Mouse (Mus musculus): ENCODE measurements around the gene Gm36864. TPM values are rescaled to one million over a fixed set of nuclear protein-coding genes. Genes with fewer than 3 reads are reported as not detected.
"Not testable (repeated sequence)": the region's sequence is repeated elsewhere in the genome, so short reads cannot be mapped to it uniquely, and the experiment has no call there.

The Gm36864 gene
- polyA plus RNA-seq, 1 experiment from 2014 or later = not detected

DNA sequence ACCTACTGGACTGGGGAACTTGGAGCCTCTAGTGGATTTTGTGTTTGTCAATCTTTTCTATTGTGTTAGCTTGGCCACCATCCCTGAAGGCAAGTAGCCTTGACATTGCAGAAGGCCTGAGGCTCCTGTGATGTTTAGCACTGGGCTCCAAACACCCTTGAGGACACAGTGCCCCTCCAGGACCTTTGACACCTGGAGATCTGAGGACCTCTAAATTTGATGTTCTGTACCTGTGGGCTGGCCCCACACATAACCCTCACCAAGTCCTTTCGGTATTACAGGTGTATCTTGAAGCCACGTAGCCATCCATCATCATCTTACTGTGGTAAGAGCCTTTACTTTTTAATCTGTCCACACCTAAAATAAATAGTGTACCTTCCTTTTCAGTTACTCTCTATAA, 12.0 kb downstream of the Gm36864 start:
- peak overlapping the region; percentile 75 for H3K4me2 ChIP-seq (ENCODE audit: low read depth)
- H3K9ac ChIP-seq (ENCODE audit: low read length) = no peak overlapping the region; the same call in 1 of the 2 replicates
- peak overlapping the region; percentile 90 for H3K4me3 ChIP-seq (ENCODE audit: low read depth, low read length)
- DNase-seq (ENCODE audit: low spot score) (no peak), ATAC-seq (ENCODE audit: insufficient read depth, low FRiP score, low TSS enrichment) (no peak)
- WGBS = 94% methylated on average over 2 of the region's 2 CpGs
- H3K9me3 ChIP-seq (ENCODE audit: control insufficient read depth, low read length) = no peaks in the 10 kb centered on the region
- peaks cover 23% of the 10 kb centered on the region for H3K36me3 ChIP-seq (ENCODE audit: control insufficient read depth, insufficient read depth, low read length)
- H3K4me1 ChIP-seq (ENCODE audit: control insufficient read depth, insufficient read depth, low read length) = peaks cover 10% of the 10 kb centered on the region
- no peaks in the 10 kb centered on the region for H3K27me3 ChIP-seq (ENCODE audit: control insufficient read depth, insufficient read depth, low read length)
- H3K27ac ChIP-seq (ENCODE audit: low read depth, low read length) = no peak overlapping the region

DNA sequence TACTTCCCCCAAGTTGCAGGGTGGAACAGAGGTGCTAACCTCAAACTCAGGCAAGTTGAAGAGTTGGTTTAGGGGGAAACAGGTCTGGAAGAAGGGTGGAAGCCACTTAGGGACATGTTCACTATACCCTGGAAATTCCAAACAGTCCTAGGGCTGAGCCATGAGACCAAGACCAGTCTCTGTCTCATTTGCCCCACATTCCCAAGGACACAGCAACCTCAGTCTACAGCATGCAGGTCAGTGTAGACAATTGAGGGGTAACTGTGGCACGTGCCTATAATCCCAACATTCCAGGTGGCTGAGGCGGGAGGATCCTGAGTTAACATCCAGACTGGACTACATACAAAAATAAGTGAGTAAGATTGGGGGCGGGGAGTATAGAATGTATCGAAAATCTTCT, 13.3 kb downstream of the Gm36864 start:
- ATAC-seq (ENCODE audit: insufficient read depth, low FRiP score, low TSS enrichment) (no peak), DNase-seq (ENCODE audit: low spot score) (no peak)
- H3K36me3 ChIP-seq (ENCODE audit: control insufficient read depth, insufficient read depth, low read length) = peaks cover 24% of the 10 kb centered on the region
- no peak overlapping the region for H3K4me3 ChIP-seq (ENCODE audit: low read depth, low read length)
- 94% methylated on average over 4 of the region's 4 CpGs for WGBS
- H3K4me2 ChIP-seq (ENCODE audit: low read depth) = no peak overlapping the region
- no peaks in the 10 kb centered on the region for H3K9me3 ChIP-seq (ENCODE audit: control insufficient read depth, low read length)
- H3K27ac ChIP-seq (ENCODE audit: low read depth, low read length) = no peak overlapping the region
- H3K4me1 ChIP-seq (ENCODE audit: control insufficient read depth, insufficient read depth, low read length) = peaks cover 10% of the 10 kb centered on the region
- no peaks in the 10 kb centered on the region for H3K27me3 ChIP-seq (ENCODE audit: control insufficient read depth, insufficient read depth, low read length)
- no peak overlapping the region for H3K9ac ChIP-seq (ENCODE audit: low read length)

DNA sequence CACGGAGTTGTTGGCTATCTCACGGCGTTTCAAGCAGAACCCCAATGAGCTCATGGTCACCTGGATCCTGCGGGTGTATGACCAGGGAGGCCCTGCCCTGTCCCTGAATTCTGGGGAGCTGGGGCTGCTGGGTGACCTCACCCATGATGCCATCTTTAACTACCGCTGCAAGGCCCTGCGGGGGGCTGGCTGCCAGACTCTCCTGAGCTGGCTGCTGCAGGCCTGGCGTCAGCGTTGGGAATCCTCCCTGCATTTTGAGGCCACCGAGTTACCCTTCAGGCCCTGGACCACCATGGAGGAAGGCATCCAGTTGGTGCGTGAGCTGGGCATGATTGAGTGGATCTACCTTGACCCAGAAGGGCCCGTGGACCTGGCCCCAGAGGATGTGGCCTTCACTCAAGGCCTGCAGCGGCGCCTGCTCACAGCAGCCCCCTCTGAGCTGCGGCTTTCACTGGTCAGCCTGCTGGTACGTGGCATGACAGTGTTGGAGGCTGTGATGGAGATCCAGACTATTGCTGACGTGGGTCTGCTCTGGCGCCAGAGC, 14.8 kb downstream of the Gm36864 start:
- 88% methylated on average over 17 of the region's 17 CpGs for WGBS
- H3K4me3 ChIP-seq (ENCODE audit: low read depth, low read length); H3K4me2 ChIP-seq (ENCODE audit: low read depth); DNase-seq (ENCODE audit: low spot score); H3K9me3 ChIP-seq (ENCODE audit: control insufficient read depth, low read length); H3K27ac ChIP-seq (ENCODE audit: low read depth, low read length); H3K27me3 ChIP-seq (ENCODE audit: control insufficient read depth, insufficient read depth, low read length); ATAC-seq (ENCODE audit: insufficient read depth, low FRiP score, low TSS enrichment); H3K4me1 ChIP-seq (ENCODE audit: control insufficient read depth, insufficient read depth, low read length); H3K9ac ChIP-seq (ENCODE audit: low read length): not testable (repeated sequence)
- H3K36me3 ChIP-seq (ENCODE audit: control insufficient read depth, insufficient read depth, low read length) = peaks cover 24% of the 10 kb centered on the region

DNA sequence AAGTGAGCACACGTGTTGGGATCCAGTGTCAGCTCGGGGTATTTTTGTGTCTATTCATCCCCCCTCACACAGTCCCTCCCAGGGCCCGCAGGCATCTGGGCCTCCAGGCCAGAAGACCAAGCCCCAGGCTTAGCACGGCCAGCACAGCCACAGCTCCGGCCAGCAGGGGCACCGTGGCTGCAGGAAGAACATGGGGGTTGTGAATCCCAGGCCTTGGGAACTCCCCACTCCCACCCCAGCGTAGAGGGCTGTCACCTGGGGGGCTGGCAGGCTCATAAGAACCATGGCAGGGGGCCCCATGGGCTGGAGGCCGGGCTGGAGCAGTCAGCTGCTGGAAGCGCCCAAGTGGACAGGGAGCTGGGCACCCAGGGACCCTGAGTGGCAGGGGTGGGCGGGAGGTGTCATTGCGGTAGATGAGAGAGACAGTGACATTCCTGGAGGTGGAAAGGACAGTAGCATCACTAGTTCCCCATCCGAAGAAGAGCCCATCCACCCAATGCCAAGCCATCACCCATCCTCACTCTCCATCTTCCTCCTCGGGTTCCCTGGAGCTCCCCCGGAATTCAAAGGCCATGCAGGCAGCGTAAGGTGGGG, 17.1 kb downstream of the Gm36864 start:
- H3K4me3 ChIP-seq (ENCODE audit: low read depth, low read length) = no peak overlapping the region
- H3K4me1 ChIP-seq (ENCODE audit: control insufficient read depth, insufficient read depth, low read length) = peaks cover 1% of the 10 kb centered on the region
- ATAC-seq (ENCODE audit: insufficient read depth, low FRiP score, low TSS enrichment) = no peak
- 78% methylated on average over 15 of the region's 15 CpGs for WGBS
- peaks cover 22% of the 10 kb centered on the region for H3K36me3 ChIP-seq (ENCODE audit: control insufficient read depth, insufficient read depth, low read length)
- no peak overlapping the region for H3K27ac ChIP-seq (ENCODE audit: low read depth, low read length)
- no peaks in the 10 kb centered on the region for H3K27me3 ChIP-seq (ENCODE audit: control insufficient read depth, insufficient read depth, low read length)
- DNase-seq (ENCODE audit: low spot score) = no peak
- H3K9me3 ChIP-seq (ENCODE audit: control insufficient read depth, low read length) = no peaks in the 10 kb centered on the region
- no peak overlapping the region for H3K9ac ChIP-seq (ENCODE audit: low read length)
- H3K4me2 ChIP-seq (ENCODE audit: low read depth) = no peak overlapping the region

DNA sequence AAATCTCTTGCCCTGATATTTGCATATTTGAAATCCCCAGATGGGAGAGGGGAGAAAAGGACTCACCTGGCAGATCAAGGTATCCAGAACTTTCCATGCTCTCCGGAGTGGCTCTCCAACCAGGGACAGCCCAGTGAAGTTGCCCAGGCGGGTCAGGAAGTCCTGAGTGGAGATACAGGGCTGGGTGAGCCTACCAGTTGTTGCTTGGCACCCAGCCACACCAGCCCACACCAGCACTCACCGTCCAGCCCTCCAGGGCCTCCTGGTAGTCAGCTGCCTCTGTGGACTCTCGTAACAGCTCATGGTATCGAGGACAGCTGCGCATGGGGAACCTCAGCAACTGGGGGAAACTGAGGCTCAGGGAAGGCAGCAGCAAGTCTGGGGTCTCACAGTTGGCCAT, 19.0 kb downstream of the Gm36864 start:
- no peak overlapping the region for H3K9ac ChIP-seq (ENCODE audit: low read length)
- no peaks in the 10 kb centered on the region for H3K9me3 ChIP-seq (ENCODE audit: control insufficient read depth, low read length)
- ATAC-seq (ENCODE audit: insufficient read depth, low FRiP score, low TSS enrichment) (no peak), DNase-seq (ENCODE audit: low spot score) (no peak)
- no peaks in the 10 kb centered on the region for H3K27me3 ChIP-seq (ENCODE audit: control insufficient read depth, insufficient read depth, low read length)
- H3K4me3 ChIP-seq (ENCODE audit: low read depth, low read length) = no peak overlapping the region
- peaks cover 17% of the 10 kb centered on the region for H3K36me3 ChIP-seq (ENCODE audit: control insufficient read depth, insufficient read depth, low read length)
- H3K4me2 ChIP-seq (ENCODE audit: low read depth) = no peak overlapping the region
- no peak overlapping the region for H3K27ac ChIP-seq (ENCODE audit: low read depth, low read length)
- H3K4me1 ChIP-seq (ENCODE audit: control insufficient read depth, insufficient read depth, low read length) = no peaks in the 10 kb centered on the region
- 94% methylated on average over 6 of the region's 6 CpGs for WGBS

DNA sequence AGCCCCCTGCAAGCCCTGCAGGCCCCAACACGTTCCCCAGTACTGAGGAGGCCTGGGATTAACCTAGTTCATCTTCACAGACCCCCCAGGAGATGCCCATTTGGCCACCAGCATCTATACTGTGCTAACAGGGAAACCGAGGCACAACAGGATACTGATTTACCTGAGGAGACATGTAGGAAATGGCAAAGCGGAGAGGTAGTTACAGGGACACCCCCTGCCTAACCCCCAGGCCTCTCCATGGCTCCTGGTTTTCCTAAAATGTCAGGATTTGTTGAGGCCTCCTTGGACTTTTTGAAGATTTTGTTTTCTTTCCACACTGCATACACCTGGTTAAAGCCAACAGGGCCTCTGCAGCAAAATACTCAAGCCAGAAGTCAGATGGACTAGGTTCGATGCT, 21.3 kb downstream of the Gm36864 start, which contains the start of gene Acp4:
TSS of gene Acp4 (minus strand) at position 101 of the 400 bp plus-strand sequence.
- no peak for DNase-seq (ENCODE audit: low spot score)
- no peak within 1 kb of the TSS for H3K9ac ChIP-seq (ENCODE audit: low read length)
- no peak within 1 kb of the TSS for H3K4me2 ChIP-seq (ENCODE audit: low read depth)
- no peaks in the 10 kb centered on the region for H3K27me3 ChIP-seq (ENCODE audit: control insufficient read depth, insufficient read depth, low read length)
- peaks cover 8% of the 10 kb centered on the region for H3K36me3 ChIP-seq (ENCODE audit: control insufficient read depth, insufficient read depth, low read length)
- no peaks in the 10 kb centered on the region for H3K4me1 ChIP-seq (ENCODE audit: control insufficient read depth, insufficient read depth, low read length)
- H3K4me3 ChIP-seq (ENCODE audit: low read depth, low read length) = no peak within 1 kb of the TSS
- no peaks in the 10 kb centered on the region for H3K9me3 ChIP-seq (ENCODE audit: control insufficient read depth, low read length)
- ATAC-seq (ENCODE audit: insufficient read depth, low FRiP score, low TSS enrichment) = no peak
- 74% methylated on average over 4 of the region's 4 CpGs for WGBS
- H3K27ac ChIP-seq (ENCODE audit: low read depth, low read length) = no peak within 1 kb of the TSS

DNA sequence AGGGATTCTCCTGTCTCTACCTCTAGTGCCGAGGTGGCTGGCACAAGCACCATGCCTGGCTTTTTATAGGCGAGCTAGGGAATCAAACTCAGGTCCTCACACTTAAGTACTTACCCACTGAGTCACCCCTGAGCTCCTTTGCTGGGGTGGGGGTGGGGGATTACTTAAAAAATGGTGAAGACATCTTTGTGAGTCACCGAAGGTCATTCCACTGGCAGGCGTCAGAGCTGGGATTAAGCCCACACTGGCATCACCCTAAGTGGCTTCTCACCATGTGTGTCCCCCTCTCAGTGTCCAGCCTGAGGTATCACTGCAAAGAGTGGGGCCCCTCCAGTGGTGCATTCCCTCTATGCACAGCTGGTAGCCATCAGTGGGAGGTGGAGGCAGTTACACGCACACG, 24.4 kb downstream of the Gm36864 start:
- no peak overlapping the region for H3K4me2 ChIP-seq (ENCODE audit: low read depth)
- ATAC-seq (ENCODE audit: insufficient read depth, low FRiP score, low TSS enrichment) (no peak), DNase-seq (ENCODE audit: low spot score) (no peak)
- H3K4me1 ChIP-seq (ENCODE audit: control insufficient read depth, insufficient read depth, low read length) = no peaks in the 10 kb centered on the region
- no peaks in the 10 kb centered on the region for H3K36me3 ChIP-seq (ENCODE audit: control insufficient read depth, insufficient read depth, low read length)
- 75% methylated on average over 6 of the region's 6 CpGs for WGBS
- H3K4me3 ChIP-seq (ENCODE audit: low read depth, low read length) = no peak overlapping the region
- no peaks in the 10 kb centered on the region for H3K9me3 ChIP-seq (ENCODE audit: control insufficient read depth, low read length)
- no peak overlapping the region for H3K27ac ChIP-seq (ENCODE audit: low read depth, low read length)
- peaks cover 4% of the 10 kb centered on the region; the same call in 1 of the 2 replicates for H3K27me3 ChIP-seq (ENCODE audit: control insufficient read depth, insufficient read depth, low read length)
- no peak overlapping the region for H3K9ac ChIP-seq (ENCODE audit: low read length)

DNA sequence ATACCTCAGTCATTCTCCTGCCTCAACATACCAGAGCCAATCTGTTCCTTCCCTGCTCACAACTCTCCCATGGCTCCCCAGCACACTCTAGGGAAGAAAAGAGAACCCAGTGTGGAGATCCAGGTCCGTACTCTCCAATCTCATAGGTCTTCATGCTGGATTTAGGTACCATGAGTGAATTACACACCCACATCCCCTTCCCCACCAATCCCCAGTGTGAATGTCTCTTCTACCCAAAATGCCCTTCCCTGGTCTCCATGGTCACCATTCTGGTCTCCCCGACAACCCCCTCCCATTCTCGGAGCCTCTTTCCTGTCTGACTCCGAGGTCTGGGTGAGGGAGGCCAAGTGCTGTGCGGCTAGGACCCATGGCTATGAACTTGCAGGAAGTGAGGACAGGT, 25.2 kb downstream of the Gm36864 start, which contains the start of gene Gm15517:
TSS of gene Gm15517 (plus strand) at position 301 of the 400 bp plus-strand sequence.
- H3K27ac ChIP-seq (ENCODE audit: low read depth, low read length) = no peak within 1 kb of the TSS
- H3K9ac ChIP-seq (ENCODE audit: low read length) = no peak within 1 kb of the TSS
- 50% methylated on average over 5 of the region's 5 CpGs for WGBS
- no peaks in the 10 kb centered on the region for H3K4me1 ChIP-seq (ENCODE audit: control insufficient read depth, insufficient read depth, low read length)
- H3K9me3 ChIP-seq (ENCODE audit: control insufficient read depth, low read length) = no peaks in the 10 kb centered on the region
- no peak within 1 kb of the TSS for H3K4me2 ChIP-seq (ENCODE audit: low read depth)
- peaks cover 4% of the 10 kb centered on the region; the same call in 1 of the 2 replicates for H3K27me3 ChIP-seq (ENCODE audit: control insufficient read depth, insufficient read depth, low read length)
- no peaks in the 10 kb centered on the region for H3K36me3 ChIP-seq (ENCODE audit: control insufficient read depth, insufficient read depth, low read length)
- DNase-seq (ENCODE audit: low spot score) (no peak), ATAC-seq (ENCODE audit: insufficient read depth, low FRiP score, low TSS enrichment) (no peak)
- no peak within 1 kb of the TSS for H3K4me3 ChIP-seq (ENCODE audit: low read depth, low read length)

All from neural tube, embryonic 11.5 days (tissue).